Mouse (Mus musculus) left cerebral cortex, adult 9 months (tissue): ENCODE measurements around the gene Cd80.
"Not testable (repeated sequence)": the region's sequence is repeated elsewhere in the genome, so short reads cannot be mapped to it uniquely, and the experiment has no call there.

Experiments used
- DNase-seq, 2 experiments: peaks; one replicate each; pipeline ENCODE4 v3.0.0; 2022; ENCODE audit warnings: low spot score in 2 of 2

Gene Cd80

DNA sequence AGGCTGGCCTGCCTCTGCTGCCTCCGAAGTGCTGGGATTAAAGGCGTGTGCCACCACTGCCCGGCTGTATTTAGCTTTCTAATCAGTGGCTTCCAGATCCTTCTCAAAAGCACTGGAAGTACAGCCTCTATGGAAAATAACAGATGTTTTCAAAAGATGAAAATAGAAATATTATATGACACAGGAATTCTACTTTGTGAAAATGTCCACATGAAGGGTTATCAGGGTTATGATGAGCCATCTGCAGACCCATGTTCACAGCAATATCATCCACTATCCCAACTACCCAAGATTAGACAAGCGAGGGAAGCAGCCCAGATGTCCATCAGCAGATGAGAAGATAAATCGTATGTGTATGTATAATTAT lies 17.1 kb downstream of the Cd80 start:
- DNase-seq = no peak

DNA sequence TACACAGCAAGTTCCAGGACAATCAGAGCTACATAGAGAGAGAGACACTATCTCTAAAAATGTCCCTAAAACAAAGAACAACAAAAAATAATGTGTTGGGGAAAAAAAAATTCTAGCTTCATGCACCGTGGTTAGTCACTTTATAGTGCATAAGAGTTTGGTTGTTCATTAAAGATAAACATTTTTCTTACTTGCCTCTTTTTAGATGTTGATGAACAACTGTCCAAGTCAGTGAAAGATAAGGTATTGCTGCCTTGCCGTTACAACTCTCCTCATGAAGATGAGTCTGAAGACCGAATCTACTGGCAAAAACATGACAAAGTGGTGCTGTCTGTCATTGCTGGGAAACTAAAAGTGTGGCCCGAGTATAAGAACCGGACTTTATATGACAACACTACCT lies 18.3 kb downstream of the Cd80 start:
- DNase-seq = no peak

DNA sequence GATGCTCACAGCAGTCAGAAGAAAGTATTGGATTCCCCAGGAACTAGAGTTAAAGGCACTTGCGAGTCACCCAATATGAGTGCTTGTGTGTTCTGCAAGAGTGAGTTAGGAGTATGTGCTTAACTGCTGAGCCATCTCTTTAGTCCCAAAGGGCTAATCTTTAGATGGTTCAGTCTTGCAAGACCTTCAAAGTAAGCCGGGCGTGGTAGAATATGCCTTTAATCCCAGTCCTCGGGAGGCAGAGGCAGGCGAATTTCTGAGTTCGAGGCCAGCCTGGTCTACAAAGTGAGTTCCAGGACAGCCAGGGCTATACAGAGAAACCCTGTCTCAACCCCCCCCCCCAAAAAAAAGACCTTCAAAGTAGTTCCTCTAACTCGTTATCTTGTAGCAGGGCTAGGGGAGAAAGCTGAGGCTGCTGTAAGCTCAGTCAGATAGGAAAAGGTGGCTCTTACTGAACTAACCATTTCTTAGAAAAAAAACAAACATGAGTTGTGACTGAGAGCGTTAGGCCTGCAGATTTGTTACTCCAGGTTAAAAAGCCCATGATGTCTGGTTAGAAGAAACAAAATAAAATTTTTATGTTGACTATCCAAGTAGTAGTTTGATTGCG lies 19.4 kb downstream of the Cd80 start:
- DNase-seq = no peak

DNA sequence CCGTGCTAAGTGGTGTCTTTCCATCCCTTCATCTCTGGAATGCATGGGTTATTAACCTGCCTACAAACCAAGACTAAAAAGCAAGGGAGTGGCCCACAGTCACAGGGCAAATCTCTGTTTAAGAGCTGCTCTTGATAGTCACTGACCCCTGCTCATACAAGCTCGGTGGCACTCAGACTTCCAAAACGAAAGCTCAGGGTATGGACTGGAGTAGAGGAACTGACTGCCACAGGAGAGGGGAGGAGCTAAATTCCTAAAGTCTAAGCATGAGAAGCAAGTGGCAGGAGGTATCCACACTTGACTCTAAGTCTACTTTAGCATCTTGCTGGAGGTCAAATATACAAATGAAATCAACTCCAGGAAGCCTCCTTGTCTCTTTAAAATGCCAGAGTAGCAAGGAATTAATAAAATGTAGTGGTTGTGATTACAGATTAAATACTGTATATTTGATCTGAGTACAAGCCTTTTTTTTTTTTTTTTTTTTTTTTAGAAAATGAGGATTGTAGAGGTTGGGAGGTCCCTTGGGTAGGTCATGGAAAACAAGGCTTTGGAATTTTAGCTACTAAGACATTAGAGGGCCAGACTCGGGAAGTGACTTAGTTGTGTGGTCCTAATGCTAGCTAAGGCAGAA lies 20.4 kb downstream of the Cd80 start:
- DNase-seq = no peak

DNA sequence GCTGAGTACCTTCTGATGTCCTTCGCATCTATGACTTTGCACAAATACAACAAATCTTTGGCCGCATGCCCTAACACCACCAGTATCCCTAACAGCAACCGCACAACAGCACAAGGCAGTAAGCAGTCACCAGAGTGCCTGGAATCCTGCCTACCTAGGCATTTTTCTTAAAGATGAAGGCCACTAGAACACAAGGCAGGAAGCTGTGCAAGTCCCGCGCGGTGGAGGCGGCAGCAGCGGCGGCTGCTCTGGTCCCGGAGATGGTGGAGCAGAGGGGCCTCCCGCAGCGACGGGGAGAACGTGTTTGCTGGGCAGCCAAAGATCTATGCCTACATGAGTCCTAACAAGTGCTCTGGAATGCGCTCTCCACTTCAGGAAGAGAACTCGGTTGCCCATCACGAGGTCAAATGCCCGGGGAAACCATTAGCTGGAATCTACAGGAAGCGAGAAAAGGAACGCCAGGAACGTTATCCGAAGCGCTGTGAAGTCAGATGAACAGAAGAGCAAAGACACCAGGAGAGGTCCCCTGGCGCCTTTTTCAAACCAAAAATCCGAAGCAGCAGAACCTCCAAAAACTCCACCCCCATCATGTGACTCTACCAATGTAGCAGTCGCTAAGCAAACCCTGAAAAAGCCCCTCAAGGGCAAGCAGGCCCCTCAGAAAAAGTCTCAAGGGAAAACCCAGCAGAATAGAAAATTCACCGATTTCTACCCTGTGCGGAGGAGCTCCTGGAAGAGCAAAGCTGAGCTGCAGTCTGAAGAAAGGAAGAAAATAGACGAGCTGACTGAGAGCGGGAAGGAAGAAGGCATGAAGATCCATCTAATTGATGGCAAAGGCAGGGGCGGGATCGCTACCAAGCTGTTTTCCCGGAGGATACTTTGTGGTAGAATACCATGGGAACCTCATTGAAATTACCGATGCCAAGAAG lies 21.2 kb downstream of the Cd80 start:
- DNase-seq = peak in 1 of 2 experiments; percentile 46

DNA sequence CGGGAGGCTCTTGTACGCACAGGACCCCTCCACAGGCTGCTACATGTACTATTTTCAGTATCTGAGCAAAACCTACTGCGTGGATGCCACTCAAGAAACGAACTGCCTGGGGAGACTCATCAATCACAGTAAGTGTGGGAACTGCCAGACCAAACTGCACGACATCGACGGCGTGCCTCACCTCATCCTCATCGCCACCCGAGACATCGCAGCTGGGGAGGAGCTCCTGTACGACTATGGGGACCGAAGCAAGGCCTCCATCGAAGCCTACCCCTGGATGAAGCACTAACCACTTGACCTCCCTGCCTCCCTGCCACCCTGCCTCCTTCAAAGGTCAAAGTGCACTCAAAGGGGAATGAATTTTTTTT lies 21.9 kb downstream of the Cd80 start:
- DNase-seq = not testable (repeated sequence)

DNA sequence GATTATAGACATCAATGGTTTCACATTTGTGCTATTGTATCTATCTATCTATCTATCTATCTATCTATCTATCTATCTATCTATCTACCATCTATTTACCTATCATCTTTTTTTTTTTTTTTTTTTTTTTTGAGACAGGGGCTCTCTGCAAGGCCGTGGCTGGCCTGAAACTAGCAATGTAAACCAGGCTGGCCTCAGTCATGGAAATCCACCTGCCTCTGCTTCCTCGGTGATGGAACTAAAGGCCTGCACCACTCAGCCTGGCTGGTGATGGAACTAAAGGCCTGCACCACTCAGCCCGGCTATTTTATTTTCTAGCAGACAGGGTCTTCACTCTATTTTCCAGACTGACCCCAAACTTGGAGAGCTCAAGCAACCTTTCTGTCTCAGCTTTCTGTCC lies 22.9 kb downstream of the Cd80 start:
- no peak for DNase-seq

DNA sequence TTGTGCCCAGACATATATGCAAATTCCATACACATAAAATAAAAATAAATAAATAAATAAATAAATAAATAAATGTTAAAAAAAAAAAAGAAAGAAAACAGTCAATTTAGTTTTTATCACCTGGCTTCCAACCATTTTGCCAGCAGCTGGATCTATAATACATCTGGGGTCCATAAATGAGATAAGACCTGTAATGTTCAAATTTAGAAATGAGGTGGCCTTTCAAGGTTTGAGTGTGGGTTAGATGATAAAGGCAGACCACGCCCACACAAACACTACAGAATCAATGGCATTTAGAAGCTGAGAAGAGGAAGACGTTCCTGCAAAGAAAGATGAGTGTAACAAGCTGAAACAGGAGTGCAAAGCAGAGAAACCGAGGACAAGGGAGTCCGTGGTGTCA lies 26.0 kb downstream of the Cd80 start:
- no peak for DNase-seq

DNA sequence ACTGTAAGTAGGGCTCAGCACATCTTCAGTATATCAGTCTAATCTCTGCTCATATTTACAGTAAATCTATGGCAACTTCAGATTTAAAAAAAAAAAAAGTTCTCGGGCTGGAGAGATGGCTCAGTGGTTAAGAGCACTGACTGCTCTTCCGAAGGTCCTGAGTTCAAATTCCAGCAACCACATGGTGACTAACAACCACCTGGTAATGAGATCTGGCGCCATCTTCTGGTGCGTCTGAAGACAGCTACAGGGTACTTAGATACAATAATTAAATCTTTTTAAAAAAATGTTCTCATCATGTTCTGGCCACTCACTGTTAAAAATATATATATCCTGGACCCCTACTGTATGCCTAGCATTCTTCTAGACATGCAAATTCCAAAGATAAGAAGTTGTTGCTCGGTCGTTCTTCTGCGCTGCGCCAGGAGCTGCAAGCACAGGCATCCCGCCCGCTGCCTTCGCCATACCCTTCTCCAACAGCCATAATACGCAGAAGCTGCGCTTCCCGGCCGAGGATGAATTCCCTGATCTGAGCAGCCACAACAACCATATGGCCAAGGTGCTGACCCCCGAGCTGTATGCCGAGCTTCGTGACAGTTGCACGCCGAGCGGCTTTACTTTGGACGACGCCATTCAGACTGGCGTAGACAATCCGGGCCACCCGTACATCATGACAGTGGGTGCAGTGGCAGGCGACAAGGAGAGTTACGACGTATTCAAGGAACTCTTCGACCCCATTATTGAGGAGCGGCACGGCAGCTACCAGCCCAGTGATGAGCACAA lies 27.6 kb downstream of the Cd80 start:
- DNase-seq = no peak

DNA sequence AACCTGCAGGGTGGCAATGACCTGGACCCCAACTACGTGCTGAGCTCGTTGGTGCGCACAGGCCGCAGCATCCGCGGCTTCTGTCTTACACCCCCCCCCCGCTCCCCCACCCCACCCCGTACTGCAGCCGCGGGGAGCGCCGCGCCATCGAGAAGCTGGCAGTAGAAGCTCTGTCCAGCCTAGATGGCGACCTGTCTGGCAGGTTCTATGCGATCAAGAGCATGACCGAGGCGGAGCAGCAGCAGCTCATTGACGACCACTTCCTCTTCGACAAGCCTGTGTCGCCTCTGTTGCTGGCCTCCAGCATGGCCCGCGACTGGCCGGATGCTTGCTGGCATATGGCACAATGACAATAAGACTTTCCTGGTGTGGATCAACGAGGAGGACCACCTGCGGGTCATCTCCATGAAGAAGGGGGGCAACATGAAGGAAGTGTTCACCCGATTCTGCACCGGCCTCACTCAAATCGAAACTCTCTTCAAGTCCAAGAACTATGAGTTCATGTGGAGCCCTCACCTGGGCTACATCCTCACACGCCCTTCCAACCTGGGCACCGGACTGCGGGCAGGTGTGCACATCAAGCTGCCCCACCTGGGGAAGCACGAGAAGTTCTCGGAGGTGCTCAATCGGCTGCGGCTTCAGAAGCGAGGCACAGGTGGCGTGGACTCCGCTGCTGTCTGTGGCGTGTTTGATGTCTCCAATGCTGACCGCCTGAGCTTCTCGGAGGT lies 28.4 kb downstream of the Cd80 start:
- no peak for DNase-seq

DNA sequence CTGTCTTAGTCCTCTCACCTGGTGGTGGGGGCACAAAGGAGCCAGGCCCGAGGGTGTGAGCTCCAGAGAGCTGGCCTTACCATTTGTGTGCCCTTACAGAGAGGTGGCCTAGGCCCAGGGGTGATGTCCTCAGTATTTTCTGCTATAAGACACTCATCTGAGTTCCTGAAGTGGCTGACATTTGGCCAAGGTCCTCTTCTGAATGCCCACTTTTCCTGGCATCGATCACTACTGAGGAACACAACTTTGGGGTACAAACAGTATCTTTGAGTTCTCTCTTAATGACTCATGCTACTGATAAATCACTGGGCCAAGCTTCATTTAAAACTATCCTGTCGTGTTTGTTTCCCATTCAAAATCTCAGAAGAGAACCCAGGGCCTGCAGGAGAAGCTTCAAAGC lies 37.2 kb downstream of the Cd80 start:
- no peak for DNase-seq

DNA sequence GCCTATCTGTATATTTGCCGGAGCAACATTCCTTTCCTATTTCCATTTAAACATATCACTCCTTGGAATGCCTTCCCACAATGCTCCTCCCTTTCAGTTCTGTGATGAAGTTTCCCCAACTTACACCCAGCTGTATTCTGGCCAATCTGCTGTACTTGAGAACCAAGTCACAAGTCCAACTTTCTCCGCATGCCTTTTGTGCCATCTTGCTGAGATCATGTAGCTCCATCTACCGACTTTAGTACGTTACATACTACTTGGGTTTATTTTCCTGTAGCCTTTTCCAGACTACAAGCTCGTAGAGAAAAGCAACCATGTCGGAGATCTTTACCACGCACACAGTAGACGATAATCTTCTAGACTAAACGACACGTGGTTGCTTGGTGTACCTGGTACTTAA lies 38.5 kb downstream of the Cd80 start:
- no peak for DNase-seq

DNA sequence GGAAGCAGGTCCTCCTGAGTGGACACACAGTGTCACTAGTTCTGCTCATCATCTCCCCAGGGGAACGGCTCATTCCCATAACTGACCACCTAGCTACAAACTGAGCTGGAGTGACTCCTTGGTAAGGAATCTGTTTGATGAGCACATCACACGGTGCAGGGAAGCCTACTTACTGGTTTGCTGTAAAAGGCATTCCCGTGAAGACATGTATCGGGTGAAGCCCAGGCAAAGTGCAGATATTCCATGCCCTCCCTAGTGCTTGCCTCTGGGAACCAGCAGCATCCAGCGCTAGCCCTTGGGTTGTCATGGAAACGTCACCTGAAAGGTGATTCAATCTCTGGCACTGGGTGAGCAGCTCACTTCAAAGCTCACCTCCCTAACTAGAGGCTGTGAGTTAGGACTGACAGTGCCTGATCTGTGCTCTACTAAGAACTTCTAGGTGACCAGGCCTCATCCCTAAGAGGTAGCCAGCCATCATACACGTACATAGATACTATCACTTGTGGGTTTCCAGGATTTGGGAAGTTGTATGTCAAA lies 41.3 kb downstream of the Cd80 start:
- DNase-seq = no peak

DNA sequence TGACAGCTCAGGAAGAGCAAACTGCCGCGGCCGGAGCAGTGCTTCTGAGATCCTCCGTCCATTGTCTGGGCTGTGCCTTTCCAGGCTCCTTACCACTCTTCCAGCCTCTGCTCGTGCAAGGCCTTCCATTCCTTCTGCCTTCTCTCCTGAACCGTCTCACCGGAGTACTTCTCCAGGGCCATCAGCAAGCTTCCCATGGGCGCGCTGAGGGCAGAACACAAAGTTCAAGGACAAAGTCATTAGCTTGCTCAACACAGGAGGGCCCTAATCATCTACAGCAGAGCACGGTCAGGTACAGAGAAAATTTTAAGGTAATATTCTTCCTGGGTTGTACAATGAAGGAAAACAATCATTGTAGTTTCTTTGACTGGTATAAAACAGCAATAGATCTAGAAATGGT lies 47.1 kb downstream of the Cd80 start:
- no peak for DNase-seq

DNA sequence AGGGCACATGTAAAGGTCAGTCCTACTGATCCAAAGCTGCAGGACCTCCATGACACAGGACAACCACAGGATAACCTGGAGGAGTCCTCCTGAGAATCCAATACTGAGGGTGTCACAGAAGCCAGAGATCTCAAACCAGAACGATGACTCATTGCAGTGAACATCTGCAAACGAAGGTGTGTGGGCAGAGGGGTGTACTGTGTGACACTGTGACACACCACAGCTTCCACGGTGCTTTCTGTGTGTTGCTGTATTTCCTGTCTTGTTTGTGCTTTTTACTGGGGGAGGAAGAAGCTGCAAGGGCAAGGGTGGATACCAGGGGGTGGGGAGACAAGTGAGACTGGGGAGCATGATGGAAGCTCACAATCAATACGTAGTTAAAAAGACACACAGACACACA lies 48.2 kb downstream of the Cd80 start:
- DNase-seq = peak in 1 of 2 experiments; percentile 27

DNA sequence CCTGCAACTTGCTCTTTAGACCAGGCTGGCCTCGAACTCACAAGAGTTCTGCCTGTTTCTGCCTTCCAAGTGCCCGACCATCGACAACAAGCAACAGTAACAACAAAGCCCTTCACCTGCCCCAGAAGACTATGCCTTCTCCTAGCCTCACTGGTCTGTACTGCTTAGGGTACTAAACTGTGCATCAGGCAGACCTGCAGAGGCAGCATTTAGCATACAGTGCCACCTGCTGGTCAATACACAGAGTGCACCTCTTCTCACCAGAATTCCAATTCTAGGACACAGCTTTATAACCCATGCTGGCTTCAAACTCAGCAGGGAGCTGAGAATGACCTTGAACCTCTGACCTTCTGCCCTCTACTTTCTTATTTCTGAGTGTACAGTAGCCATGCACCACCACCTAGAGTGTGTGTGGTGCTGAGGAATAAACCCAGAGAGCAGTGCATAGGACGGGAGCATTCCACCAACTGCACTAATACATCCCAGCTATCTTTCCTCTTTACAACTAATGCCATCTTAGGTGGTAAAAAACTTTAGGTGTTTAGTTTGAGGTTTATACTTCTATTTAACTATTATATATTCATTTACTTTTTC lies 50.8 kb downstream of the Cd80 start:
- DNase-seq = peak; percentile 38 to 80

DNA sequence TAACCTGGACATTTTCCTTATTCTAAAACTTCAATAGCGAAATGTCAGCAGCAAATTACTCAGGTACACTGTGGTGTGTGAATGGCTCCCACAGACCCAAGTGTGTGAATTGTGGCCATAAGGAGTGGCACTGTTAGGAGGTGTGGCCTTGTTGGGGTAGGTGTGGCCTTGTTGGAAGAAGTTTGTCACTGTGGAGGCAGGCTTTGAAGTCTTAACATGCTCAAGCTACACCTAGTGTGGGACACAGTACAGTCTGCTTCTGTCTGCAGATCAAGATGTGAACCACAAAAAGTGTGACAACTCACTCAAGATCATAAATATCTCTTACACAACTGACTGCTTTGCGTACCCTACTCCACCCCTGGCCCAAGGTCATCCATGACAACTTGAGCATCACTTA lies 55.5 kb downstream of the Cd80 start:
- DNase-seq = no peak

DNA sequence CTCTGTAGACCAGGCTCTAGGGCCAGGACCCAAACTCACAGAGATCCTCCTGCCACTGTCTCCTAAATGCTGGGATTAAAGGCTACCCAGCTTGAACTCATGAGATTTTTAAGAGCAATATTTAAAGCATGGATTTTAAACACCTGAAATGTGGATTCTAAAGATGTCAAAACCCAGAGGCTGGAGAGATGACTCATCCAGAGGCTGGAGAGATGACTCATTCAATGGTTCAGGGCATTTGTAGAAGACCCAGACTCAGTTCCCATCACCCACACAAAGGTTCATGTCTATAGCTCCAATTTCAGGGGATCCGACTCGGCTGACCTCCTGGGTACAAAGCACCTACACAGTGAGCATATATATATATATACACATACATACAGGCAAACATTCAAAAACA lies 63.8 kb downstream of the Cd80 start:
- no peak for DNase-seq

DNA sequence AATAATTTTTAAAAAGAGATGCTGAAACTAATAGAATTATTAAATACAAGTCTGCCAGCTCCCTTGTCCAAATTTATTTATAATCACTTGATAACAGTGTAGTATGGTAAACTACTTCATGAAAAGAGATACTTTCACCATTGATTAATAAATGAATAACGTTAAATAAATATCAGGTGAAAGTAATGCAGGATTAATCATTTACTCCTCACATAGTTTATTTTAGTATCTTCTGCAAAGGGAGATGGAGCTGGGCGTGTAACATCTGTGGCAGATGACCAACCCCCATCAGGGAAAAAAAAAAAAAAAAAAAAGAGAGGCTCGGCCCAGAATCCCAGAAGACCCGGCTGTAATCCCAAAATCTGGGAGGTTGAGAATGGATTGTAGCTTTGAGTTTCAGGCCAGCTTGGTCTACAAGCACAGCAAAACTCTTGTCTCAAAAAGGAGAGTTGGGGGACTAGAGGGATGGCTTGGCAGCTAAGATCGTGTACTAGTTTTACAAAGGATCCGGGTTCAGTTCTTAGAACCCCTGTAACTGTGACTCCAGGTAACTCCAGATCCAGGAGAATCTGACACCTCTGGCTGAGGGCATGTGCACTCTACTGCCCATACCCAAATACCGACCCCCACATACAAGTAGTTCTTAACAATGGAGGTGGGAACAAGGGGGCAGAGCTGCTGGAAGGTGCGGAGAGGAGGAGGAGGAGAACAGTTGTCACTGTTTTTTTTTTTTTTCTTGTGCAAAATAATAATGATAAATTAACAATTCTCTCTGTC lies 66.0 kb downstream of the Cd80 start:
- no peak for DNase-seq
